Mouse (Mus musculus) forebrain, embryonic 10.5 days (tissue): ENCODE results near the gene Cwf19l2. TPM values are rescaled to one million over a fixed set of nuclear protein-coding genes. Genes with fewer than 3 reads are reported as not detected.
"Not testable (repeated sequence)": the region's sequence is repeated elsewhere in the genome, so short reads cannot be mapped to it uniquely, and the experiment has no call there.

Experiments
- DNase-seq: peaks from one replicate; pipeline ENCODE4 v3.0.0-alpha.2; 2017; ENCODE audit warnings: low spot score; ENCODE audit errors: extremely low spot score
- H3K27ac ChIP-seq: fragments of 300-500 bp; sonication (generic); 2 replicates; pipeline ENCODE4 v1.5.1; 2016; ENCODE audit warnings: mild to moderate bottlenecking
- H3K27me3 ChIP-seq: fragments of 300-500 bp; sonication (generic); 2 replicates; pipeline ENCODE4 v1.6.1; 2016; ENCODE audit warnings: mild to moderate bottlenecking; ENCODE audit not compliant: poor library complexity, severe bottlenecking
- H3K36me3 ChIP-seq: fragments of 300-500 bp; sonication (generic); replicated peaks from 2 replicates; pipeline ENCODE4 v1.6.1; 2016; ENCODE audit warnings: mild to moderate bottlenecking, moderate library complexity
- H3K4me1 ChIP-seq: fragments of 300-500 bp; sonication (generic); 2 replicates; pipeline ENCODE4 v1.6.1; 2016
- H3K4me3 ChIP-seq: fragments of 300-500 bp; sonication (generic); 2 replicates; pipeline ENCODE4 v1.5.1; 2016; ENCODE audit warnings: mild to moderate bottlenecking, moderate library complexity
- H3K9me3 ChIP-seq: fragments of 300-500 bp; sonication (generic); 2 replicates; pipeline ENCODE4 v1.6.1; 2016; ENCODE audit warnings: mild to moderate bottlenecking, moderate library complexity
- WGBS: fragments of 180-500 bp; shearing (Covaris S2); methylation state at CpG from one replicate; pipeline ENCODE4 v1.1.7; 2016; 5-methylcytosine and 5-hydroxymethylcytosine counted together
- polyA plus RNA-seq: library from polyadenylated mRNA; unstranded; fragments of >200 nt; fragmentation: Nextera tagmentation; extraction: Ambion mirVana; gene quantifications from 2 replicates; pipeline ENCODE4 v1.2.1, GENCODE M21; 2016

Cwf19l2 gene
- polyA plus RNA-seq: 14.5 and 15.6 TPM in 2 replicates

DNA sequence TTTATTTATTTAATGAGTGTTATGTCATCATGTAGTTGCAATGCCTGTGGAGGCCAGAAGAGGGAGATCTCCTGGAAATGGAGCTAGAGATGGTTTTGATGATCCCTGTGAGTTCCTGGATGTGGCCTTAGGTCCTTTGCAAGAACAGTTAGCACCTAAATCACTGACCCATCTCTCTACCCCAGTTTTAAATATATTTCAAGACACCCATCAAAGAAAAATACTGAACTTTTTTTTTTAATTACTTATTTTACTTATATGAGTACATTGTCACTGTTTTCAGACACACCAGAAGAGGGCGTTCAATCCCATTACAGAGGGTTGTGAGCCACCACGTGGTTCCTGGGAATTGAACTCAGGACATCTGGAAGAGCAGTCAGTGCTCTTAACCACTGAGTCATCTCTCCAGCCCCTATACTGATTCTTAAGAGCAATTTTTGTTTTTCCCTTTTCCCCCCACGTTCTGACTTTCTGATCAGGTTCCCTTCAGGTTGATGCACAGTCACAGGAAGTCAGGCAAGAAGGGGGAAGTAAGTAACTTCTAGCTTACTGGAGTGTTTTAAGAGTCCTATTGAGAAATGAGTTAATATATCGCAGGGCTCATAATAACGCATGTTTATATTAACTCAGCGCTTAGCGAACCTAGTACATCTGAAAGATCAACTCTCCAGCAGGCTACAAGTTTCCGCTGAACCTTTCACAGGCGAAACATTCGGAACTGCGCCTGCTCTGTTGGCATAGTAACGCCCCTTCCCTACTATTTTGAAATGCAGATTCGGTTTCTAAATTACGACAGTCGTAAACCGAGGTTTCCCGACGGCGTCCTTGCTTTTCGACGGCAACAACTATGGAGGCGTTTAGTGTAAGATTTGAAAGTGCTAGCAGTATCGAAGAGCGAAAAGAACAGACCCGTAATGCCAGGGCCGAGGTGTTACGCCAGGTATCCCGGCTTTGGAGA is at the start of gene Cwf19l2:
TSS of gene Cwf19l2 (plus strand) at position 342 of the 958 bp plus-strand sequence.
- Histone ChIP-seq H3K4me3 (peak within 1 kb of the TSS; percentile 69), H3K4me1 (peaks cover 7% of the 10 kb centered on the region; the same call in 1 of the 2 replicates), H3K36me3 (peaks cover 5% of the 10 kb centered on the region; the same call in 1 of the 2 replicates), H3K27me3 (no peaks in the 10 kb centered on the region), H3K27ac (peak within 1 kb of the TSS; percentile 82), H3K9me3 (no peaks in the 10 kb centered on the region)
- WGBS: under 1% methylated on average over 28 of the region's 28 CpGs
- peak; percentile 81 for DNase-seq

DNA sequence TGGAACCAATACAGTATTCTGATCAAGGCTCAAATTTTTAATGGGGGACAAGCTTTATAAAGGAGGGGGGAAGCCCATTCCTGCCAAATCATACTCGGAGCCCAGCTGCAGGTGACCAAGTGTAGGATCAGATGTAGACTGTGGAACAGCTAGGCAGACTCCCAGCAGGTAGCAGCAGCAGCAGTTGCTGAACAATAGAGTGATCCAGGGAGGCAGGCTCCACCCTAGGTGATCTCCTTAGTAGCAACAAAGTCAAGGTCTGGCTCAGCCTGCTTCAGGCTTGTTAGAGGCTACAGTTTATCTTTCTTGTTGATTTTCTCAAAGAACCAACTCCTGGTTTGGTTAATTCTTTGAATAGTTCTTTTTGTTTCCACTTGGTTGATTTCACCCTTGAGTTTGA is 27.1 kb upstream of the Cwf19l2 start:
- H3K36me3 ChIP-seq: peaks cover 44% of the 10 kb centered on the region
- not testable (repeated sequence) for H3K4me1 ChIP-seq, H3K9me3 ChIP-seq, H3K27me3 ChIP-seq, H3K27ac ChIP-seq, DNase-seq, H3K4me3 ChIP-seq
- WGBS: 33% methylated on average over 1 of the region's 1 CpGs

DNA sequence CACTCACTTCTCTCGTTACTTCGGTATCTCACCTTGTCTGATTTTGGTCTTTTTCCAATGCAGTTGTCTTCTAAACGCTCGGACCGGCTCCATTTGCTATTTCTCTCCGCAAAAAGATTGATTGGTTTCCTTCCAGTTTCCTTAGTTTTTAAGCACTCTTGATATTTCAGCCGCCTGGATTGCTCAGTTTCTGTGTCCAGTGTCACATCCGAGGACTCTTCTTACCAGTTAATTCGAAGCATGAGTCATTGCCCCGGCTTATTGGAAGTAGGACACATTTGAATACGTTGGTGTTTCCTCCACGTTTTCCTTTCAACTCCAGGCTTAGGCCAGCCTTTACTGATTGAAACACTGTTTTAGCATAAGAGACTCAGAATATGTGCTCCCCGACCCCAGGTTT is 980 bp downstream of the Cwf19l2 start:
- Histone ChIP-seq H3K27ac (peak overlapping the region; percentile 82), H3K36me3 (peaks cover 5% of the 10 kb centered on the region; the same call in 1 of the 2 replicates), H3K27me3 (no peaks in the 10 kb centered on the region), H3K4me3 (peak overlapping the region; percentile 69), H3K9me3 (no peaks in the 10 kb centered on the region), H3K4me1 (peaks cover 7% of the 10 kb centered on the region; the same call in 1 of the 2 replicates)
- DNase-seq: peak; percentile 20
- WGBS: 3% methylated on average over 13 of the region's 13 CpGs

DNA sequence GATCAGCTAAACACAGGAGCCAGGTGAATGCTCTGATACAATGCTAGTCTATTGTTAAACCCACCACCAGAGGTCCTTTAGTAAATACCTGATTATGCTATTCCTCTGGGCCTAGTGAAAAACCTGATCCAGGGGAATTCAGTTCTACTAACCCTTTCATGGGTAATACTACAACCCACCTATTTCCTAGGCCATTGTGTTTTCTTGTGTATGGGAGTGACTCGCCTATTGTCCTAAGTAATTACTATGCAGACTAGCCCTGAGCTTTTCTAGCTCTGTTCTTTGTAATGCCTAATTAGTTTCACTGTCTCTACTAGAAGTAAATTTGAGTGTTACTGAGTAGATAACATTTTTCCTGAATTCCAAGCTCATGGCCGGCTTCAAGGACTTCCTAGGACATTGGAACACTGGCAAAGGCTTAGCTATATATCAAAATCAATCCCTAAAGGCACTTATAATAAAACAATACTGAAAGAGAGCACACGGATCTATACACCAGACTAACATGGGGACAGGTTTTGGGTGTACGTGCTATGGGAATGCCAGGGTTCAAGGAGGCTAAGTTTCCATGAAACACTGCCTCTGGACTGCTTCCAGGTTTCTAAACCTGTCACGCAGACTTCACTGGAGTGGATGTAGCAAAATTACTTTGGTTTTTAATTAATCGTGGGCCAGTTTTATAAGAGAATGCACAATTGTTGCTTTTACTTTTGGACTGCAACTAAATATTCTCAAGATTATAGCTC is 36.3 kb downstream of the Cwf19l2 start:
- WGBS: 89% methylated on average over 6 of the region's 6 CpGs
- not testable (repeated sequence) for H3K4me1 ChIP-seq, H3K27me3 ChIP-seq, H3K4me3 ChIP-seq, H3K36me3 ChIP-seq, H3K9me3 ChIP-seq, DNase-seq, H3K27ac ChIP-seq

DNA sequence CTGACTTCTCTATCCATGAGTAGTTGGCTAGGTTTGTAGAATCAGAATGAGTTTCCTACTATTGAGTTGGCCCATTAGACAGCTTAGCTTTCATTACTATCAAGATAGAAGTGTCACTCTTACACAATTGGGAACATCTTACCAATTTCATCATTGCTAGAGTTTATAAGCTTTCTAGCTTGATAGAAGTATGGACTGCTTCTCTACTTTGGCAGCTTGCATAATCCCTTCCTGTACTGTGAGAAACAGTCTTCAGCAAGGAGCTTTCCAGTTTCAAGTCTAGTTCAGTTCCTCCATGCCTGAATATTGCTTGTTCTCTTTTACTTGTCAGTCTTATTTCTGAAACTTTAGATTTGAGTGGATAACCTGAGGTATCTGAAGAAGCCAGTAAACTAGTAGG is 68.5 kb downstream of the Cwf19l2 start:
- Histone ChIP-seq H3K4me3 (no peak overlapping the region), H3K9me3 (no peaks in the 10 kb centered on the region), H3K27ac (no peak overlapping the region), H3K27me3 (no peaks in the 10 kb centered on the region), H3K36me3 (peaks cover 22% of the 10 kb centered on the region), H3K4me1 (no peaks in the 10 kb centered on the region)
- DNase-seq: no peak

DNA sequence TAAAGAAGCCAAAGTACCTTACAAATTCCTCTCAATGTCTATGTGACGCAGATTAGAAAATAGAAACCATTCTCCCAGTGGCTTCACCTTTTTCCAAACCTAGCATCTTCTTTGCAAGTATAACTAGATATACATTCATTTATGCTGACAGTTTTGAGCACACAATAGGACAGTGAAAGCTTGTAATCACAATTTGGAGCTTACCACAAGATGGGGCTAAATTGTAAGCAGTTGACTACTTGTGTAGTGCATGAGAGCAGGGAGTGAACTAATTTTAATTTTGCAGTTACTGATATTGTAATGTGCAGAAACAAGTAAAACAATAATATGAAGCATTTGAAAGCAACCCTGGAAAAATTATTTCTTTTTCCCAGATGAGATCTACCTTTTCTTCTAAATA is 115.3 kb downstream of the Cwf19l2 start:
- Histone ChIP-seq H3K36me3 (no peaks in the 10 kb centered on the region), H3K4me1 (no peaks in the 10 kb centered on the region), H3K27ac (no peak overlapping the region), H3K27me3 (no peaks in the 10 kb centered on the region), H3K4me3 (no peak overlapping the region), H3K9me3 (no peaks in the 10 kb centered on the region)
- 96% methylated on average over 1 of the region's 1 CpGs for WGBS
- DNase-seq: no peak

DNA sequence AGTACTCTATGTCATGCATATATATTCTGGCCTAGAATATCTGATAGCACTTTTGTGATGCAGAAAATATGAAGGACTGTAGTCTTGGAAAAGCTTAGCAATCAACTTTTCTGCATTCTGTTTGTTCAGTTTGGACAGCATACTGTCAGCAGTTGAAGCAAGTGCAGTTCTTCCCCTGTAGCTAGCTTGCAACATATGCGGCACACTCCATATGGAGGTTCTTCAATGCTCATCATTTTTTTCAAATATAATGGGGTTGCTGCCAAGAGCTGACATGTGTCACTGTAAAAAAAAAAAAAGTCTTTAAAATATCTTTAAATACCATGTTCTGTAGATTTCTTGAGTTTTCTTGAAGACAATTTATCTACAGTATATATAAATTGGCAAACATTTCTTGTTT is 115.8 kb downstream of the Cwf19l2 start:
- H3K36me3 ChIP-seq: no peaks in the 10 kb centered on the region
- H3K4me1 ChIP-seq: no peaks in the 10 kb centered on the region
- no peak overlapping the region for H3K4me3 ChIP-seq
- H3K27ac ChIP-seq: no peak overlapping the region
- no peaks in the 10 kb centered on the region for H3K27me3 ChIP-seq
- 92% methylated on average over 1 of the region's 1 CpGs for WGBS
- H3K9me3 ChIP-seq: no peaks in the 10 kb centered on the region
- DNase-seq: no peak

DNA sequence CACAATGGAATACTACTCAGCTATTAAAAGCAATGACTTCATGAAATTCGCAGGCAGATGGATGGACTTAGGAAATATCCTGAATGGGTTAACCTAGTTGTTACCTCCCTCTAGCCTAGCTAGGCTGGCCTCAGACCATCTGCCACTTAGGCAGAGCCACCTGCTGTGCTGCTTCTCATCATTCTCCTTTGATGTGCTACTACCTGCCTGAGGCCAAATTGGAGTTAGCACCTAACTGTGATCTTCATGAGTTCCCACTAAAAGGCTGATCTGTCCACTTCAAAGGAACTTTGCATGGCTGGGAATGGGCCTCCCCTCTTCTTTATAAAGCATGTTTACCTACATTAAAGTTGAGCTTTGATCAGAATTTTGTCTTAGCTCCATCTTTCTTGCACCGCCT is 117.6 kb downstream of the Cwf19l2 start:
- no peaks in the 10 kb centered on the region for H3K9me3 ChIP-seq
- H3K36me3 ChIP-seq: no peaks in the 10 kb centered on the region
- H3K4me3 ChIP-seq: no peak overlapping the region
- H3K27me3 ChIP-seq: no peaks in the 10 kb centered on the region
- 90% methylated on average over 2 of the region's 2 CpGs for WGBS
- DNase-seq: no peak
- no peak overlapping the region for H3K27ac ChIP-seq
- no peaks in the 10 kb centered on the region for H3K4me1 ChIP-seq

Other genes with a start within 250 kb of the Cwf19l2 start
- 32.6 and 35.3 TPM in 2 replicates for gene Alkbh8, start 68.5 kb upstream of the Cwf19l2 start, polyA plus RNA-seq
- 2.8 and 4.0 TPM in 2 replicates for gene Gucy1a2, start 129.2 kb downstream of the Cwf19l2 start, polyA plus RNA-seq